Mouse (Mus musculus) megakaryocyte, embryonic 14.5 days (primary cell): ENCODE measurements at regions not wholly inside any gene's neighbourhood (a gene's known extent, or its start where the extent isn't known, plus 50 kb on each side); places are given as distances from the start of the nearest gene placed in this dataset.

Source experiments
- FLI1 ChIP-seq: IDR thresholded peaks from 2 replicates; pipeline ENCODE4 v1.6.1; 2012; ENCODE audit warnings: low read length, inconsistent platforms, mixed read lengths
- GATA1 ChIP-seq: IDR thresholded peaks from 3 replicates; pipeline ENCODE4 v1.6.1; 2012; ENCODE audit warnings: mixed read lengths, low read length, inconsistent platforms, borderline replicate concordance

DNA sequence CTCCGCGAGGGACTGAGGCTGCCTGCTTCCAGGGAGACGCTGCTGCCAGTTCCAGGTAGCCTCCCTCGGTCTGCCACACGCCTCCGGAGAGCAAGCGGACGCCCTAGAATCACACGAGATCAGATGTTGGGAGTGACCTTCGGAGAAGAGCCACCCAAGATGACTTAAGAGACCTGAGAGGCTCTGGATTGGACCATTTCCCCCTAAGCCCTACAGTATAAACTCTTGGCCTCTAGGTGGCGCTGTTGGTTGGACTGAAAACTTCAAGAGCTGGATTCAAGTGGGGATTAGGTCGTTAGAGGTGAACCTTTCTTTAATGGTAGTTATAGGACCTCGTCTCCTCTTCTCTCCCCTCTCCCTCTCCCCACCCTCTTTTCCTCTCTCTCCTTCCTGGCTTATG is 117.1 kb downstream of the Katnal1 start:
- no peak for TF ChIP-seq GATA1
- TF ChIP-seq FLI1 = no peak
